Mouse (Mus musculus): ENCODE results near the gene Stkld1.
A peak's percentile ranks its signal among the peaks of the same experiment; 100 is the strongest.

The Stkld1 gene

DNA sequence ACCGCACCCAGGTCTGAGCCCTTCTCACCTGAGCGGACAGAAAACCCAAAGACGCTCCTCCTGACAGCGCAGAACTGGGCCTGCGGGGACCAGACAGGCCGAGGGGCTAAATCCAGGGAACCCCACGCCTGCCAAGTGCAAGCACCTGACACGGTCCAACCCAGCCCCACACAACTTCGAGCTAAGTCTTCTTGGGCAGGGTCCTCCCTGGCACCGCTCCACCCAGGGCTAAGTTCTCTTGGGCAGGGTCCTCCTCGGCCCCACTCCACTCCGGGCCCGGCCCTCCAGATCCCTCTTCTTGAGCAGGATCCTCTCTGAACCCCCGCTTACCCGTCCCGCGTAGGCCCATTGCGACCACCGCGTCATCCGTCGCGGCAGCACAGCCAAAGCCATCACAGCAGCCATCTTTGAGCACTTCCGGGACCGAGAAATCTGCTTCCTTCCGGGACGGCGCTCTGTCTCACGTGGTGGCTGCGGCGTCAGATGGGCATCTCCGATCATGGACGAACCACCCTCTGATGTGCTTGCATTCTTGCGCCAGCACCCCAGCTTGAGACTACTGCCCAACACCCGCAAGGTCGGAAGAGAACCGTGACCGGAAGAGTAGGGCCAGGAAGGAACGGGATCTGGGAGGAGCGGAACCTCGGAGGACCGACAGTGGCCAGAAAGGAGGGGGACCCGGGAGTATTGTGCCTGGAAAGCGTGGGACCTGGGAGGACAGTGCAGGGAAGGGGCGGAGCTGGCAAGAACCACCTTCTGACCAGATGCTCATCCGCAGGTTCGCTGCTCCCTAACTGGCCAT lies 17.7 kb upstream of the Stkld1 start, which contains the start of the genes Surf2 and Surf1:
Surf2 (plus strand) TSS at position 441 of the 802 bp plus-strand sequence.
Surf1 (minus strand) TSS at position 604 of the 802 bp plus-strand sequence.
- DNase-seq, result peak; percentile 81 to 83

GRCm38 (mm10) chr2:26916738-26917137 lies 17.1 kb upstream of the Stkld1 start:
- no peak for DNase-seq

DNA sequence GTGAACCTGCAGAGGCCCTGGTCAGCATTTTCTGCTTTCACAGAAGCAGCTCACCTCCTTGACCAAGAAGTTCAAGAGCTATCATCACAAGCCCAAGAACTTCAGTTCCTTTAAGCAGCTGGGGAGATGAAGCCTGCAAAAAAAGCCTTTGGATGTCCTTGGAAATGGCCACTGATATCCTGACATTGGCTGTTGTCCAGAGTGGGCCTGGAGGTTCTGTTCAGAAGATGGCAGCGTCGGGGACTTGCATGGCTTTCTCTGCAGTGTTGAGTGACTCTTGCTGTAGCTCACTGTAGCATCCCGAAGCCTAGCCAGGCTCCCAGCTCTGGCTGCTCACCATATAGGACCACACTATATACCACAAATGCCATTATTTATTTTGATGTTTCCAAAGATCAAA lies 14.2 kb upstream of the Stkld1 start:
- no peak for DNase-seq

- DNase-seq, result no peak
Measured at GRCm38 (mm10) chr2:26920190-26920855, 13.5 kb upstream of the Stkld1 start.

- no peak for DNase-seq
Measured at GRCm38 (mm10) chr2:26921784-26922183, 12.1 kb upstream of the Stkld1 start.

DNA sequence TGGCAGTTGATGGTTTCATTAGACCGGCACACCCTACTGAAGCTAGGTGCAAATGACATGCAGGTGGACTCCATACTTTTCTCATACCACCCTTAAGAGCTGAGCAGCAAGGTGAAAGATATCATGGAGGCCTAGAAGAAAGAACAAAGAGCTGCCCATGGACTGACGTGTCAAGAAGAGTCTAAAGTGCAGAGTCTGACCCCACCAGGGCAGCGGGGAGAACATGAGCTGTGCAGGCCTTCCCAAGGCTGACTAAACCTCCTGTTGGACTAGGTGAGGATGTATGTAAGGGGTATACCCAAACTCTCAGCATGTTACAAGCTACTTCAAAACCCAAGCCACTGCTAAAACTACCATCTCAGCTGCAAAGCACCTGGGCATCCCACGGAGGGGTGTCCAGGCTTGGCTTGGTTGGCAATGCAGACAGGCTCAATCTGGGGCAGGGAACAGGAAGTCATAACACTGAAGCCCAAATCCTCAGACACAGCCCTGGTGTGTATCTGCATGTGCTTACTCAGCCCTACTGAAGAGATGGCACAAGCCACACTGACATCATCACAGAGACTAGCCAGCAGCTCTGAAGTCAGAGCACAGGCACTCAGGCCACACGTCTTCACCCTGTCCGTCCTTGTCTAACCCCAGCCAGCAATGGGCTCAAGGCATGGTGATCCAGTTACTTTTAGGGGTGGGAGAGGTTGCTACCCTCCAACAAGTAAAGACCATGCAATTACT lies 5.9 kb upstream of the Stkld1 start:
- no peak for DNase-seq

- DNase-seq, result peak; percentile 70 to 81
Measured at GRCm38 (mm10) chr2:26930390-26930789, 3.5 kb upstream of the Stkld1 start.

DNA sequence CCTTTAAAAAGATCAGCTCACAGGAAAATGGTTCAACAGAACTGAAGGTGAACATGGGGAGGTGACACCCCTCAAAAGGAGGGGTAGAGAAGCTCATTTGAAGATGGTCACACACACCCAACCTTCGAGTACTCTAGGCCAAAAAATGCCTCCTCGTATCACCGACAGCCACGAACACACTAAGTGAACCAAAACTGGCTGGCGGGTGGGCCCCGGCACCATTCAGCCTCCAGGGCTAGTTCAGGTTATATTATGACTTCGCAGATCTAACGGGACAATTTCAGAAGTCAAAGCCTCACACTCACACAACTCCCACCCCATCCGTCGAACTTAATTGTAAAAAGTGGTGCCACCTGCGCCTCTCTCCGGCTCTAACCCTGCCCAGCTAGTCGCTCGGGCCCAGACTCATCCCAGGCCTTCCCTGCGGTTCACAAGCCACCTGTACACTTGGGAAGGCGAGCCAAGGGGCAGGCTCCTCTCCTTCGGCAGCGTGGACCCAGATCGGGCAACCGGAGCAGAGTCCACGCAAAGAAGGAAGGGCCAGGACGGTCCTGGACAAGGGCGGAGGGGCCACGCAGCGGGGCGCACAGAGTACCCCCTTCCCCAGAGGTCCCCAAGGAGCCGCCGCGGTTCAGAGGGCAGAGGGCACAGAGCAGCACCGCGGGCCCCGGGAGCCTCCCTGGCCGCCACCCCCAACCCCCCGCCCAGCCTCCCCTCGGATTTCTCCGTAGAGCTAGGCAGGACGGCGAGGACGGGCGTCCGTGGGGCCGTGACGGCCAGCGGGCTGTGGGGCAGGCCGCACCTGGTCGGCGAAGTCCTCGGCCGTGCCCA lies 1.2 kb upstream of the Stkld1 start:
- DNase-seq, result peak; percentile 45 to 47

DNA sequence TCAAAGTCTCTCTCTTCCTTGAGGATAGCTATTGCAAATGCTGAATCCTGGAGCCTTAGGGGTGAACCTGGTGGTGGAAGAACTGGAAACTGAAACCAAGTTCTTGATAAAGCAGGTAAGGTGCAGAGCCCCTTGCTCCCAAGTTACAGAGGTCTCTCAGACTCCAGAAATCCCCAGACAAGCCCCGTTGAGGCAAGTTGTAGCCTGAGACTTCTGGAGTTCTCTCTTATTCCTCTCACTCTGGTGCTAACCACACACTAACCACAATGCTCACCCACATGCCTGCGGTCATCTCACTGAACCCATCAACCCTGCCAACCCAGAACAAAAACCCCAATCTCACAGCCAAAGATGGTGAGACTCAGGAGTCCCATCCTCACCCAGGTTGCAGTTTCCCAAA lies 1.4 kb downstream of the Stkld1 start:
- no peak for DNase-seq

DNA sequence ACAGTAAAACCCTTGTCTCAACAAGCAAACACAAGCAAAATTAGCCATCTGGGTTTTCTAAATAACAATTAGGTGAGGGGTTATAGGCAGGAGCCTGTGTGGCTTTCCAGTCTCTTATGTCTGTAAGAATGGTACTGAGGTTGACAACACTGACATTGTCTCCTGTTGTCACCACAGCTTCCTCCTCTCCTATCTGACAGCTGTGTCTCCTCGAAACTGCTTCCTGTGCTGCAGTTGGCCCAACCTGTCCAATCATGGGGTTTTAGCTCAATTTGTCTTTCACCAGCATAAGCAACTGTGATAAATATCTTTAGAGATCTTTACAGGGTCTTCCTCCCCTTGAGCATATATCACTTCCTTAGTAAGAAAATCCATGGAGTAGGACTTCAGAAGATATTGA lies 2.6 kb downstream of the Stkld1 start:
- no peak for DNase-seq

DNA sequence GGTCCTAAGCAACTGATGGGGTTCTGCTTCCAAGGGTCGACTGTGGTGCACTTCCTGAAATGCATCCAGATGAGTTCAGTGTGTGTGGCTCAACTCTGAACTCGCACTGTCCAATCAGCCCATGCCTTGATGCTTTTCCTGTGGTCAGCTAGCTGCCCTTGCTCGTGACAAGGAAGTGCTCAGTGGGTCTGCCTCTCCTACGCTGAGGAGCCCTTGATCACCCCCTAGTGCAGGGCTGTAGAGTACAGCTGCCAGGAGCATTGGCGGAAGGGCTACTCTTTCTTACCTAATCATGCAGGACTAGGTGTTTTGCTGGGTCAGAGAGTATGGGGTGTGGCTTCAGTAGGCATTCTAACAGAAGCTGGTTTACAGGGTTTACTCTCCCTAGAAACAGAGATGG lies 7.7 kb downstream of the Stkld1 start:
- no peak for DNase-seq

DNA sequence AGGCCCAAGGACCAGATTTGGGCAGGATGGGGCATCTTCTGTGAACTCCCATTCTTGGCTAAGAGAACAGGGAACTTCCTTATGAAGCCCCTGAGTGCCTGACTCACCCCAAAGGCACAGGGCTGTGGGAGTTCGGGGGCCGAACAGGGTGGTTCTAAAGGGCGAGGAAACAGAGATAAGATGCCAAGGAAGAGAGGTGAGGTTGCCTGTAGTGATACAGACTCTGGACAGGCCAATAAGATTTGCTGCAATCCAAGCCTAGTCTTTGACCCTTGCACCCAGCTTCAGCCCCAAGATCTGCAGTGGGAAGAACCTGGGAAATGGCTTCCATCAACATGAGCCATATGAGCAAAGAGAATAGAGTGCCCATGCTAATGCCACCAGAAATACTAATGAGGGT lies 9.4 kb downstream of the Stkld1 start:
- no peak for DNase-seq

DNA sequence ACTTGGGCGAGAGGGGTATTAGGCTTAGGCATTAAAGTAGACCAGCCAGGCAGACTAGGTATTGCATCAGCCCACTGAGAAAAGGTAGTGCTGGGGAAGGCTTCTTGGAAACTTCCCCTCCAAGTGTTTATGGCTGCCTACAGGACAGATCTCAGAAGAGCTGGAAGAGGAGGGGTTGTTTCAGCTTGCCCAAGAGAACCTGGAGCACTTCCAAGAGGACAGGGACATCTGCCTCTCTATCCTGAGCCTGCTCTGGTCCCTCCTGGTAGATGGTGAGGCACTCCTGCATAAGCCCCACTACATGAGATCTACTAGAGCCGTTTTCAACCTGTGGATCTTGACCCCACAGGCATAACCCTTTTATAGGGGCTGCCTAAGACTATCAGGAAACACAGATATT lies 16.6 kb downstream of the Stkld1 start:
- DNase-seq, result no peak

DNA sequence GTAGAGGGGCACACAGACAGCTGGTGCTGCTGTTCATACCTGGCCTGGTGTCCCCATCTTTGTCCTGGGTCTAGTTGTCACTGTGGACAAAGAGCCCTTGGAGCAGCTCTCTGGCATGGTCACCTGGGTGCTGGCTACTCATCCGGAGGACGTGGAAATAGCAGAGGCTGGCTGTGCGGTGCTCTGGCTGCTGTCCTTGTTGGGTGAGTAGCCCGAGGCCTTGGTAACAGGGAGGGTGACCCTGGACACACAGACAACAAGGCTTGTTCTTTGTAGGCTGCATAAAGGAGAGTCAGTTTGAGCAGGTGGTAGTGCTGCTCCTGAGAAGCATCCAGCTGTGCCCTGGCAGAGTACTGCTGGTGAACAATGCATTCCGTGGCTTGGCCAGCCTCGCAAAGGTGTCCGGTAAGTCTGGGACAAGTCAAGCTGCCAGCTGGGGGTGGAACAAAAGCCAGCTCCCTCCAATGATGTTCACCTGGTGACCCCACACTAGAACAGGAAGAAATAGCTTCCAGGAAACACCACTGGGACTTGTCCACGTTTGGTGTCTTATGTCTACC lies 17.6 kb downstream of the Stkld1 start:
- DNase-seq, result no peak

DNA sequence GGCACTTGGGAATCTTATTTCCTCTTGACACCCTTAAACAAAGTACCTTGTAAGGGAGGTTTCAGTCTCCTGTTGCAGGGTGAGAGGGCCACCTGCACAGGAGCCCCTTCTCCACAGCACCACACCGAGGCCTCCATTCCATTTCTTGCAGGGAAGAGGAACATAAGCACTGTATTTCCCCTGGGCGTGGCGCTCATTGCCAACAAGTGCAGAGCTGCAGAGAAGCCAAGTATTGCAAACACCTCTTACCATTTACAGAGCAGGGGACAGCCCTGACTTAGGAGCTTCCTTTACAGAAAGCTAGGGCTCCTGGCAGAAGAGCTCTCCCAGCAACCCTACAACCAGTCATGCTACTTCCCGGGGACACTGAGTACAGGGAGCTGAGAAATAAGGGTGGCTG lies 18.3 kb downstream of the Stkld1 start:
- DNase-seq, result no peak

DNA sequence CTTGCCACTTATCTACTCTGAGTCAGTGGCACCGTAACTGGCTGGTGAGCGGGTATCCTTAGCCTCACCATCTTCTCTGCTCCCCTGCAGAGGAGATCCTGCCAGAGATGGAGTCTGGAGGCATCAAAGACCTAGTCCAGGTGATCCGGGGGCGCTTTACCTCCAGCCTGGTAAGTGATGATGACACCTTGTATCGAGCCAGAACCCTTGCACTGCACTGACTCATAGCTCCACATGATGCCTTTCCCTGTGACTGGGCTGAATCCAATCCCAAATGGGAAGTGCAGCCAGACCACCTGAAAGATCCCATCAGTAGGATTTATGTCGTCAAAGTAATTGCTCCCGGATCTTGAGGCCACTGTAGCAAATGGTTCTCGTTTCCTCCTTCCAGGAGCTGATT lies 19.0 kb downstream of the Stkld1 start:
- peak in 1 of 2 experiments; percentile 20 for DNase-seq

DNA sequence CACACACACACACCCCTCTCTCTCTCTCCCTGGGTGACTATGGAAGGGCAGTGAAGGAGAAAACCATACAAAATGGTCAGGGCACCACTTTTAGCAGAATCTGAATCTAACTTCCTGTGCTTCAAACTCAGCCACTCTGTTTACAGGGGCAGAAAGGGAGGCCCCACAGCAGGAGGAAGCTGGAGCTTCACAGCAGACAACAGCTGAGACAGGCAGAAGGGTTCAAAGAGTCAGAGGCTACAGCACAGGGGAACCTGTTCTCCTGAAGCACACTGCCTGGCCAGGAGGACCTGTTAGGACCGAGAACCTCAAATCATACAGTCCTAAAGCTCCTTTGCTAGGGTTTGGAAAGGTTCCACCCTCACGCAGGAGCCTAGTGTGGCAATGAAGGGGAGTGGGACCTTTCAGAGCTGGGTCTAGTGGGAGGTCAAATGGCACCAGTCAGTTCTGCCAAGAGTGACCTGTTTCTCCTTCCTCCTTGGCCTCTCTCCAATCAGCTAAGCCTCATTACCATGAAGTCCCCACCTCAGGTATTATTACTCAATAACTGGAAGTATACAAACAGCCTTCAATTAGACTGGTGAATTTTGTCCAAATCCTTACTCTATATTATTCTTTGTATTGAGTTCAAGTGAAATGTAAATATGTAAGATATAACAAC lies 21.0 kb downstream of the Stkld1 start:
- DNase-seq, result no peak

GRCm38 (mm10) chr2:26956811-26957487 lies 23.1 kb downstream of the Stkld1 start:
- no peak for DNase-seq

GRCm38 (mm10) chr2:26957488-26957859 lies 23.6 kb downstream of the Stkld1 start:
- no peak for DNase-seq

GRCm38 (mm10) chr2:26960756-26961155 lies 26.9 kb downstream of the Stkld1 start:
- DNase-seq, result no peak
